Mouse (Mus musculus) heart, embryonic 12.5 days (tissue): ENCODE measurements around the gene Dnmt1. TPM values are rescaled to one million over a fixed set of nuclear protein-coding genes. Genes with fewer than 3 reads are reported as not detected.

ENCODE experiments used
- ATAC-seq: fragments of 200-750 bp; cut with Nextera tagmentation; 2 replicates; pipeline ENCODE4 v1.8.0; 2017; ENCODE audit warnings: moderate TSS enrichment, moderate library complexity; ENCODE audit not compliant: insufficient number of reproducible peaks, low FRiP score
- H3K27ac ChIP-seq: fragments of 300-500 bp; sonication (generic); 2 replicates; pipeline ENCODE4 v1.5.1; 2016; ENCODE audit warnings: mild to moderate bottlenecking, moderate library complexity; ENCODE audit not compliant: poor library complexity, severe bottlenecking
- H3K27me3 ChIP-seq: fragments of 300-500 bp; sonication (generic); replicated peaks from 2 replicates; pipeline ENCODE4 v1.6.1; 2016; ENCODE audit warnings: mild to moderate bottlenecking, moderate library complexity
- H3K36me3 ChIP-seq: fragments of 300-500 bp; sonication (generic); 2 replicates; pipeline ENCODE4 v1.6.1; 2016; ENCODE audit warnings: mild to moderate bottlenecking, moderate library complexity
- H3K4me1 ChIP-seq: fragments of 300-500 bp; sonication (generic); replicated peaks from 2 replicates; pipeline ENCODE4 v1.6.1; 2016; ENCODE audit warnings: mild to moderate bottlenecking
- H3K4me2 ChIP-seq: fragments of 300-500 bp; sonication (generic); 2 replicates; pipeline ENCODE4 v1.6.1; 2016; ENCODE audit warnings: mild to moderate bottlenecking, moderate library complexity
- H3K4me3 ChIP-seq: fragments of 300-500 bp; sonication (generic); 2 replicates; pipeline ENCODE4 v1.5.1; 2016; ENCODE audit warnings: mild to moderate bottlenecking
- H3K9ac ChIP-seq: fragments of 300-500 bp; sonication (generic); 2 replicates; pipeline ENCODE4 v1.6.1; 2016; ENCODE audit warnings: mild to moderate bottlenecking, moderate library complexity
- H3K9me3 ChIP-seq: fragments of 300-500 bp; sonication (generic); replicated peaks from 2 replicates; pipeline ENCODE4 v1.6.1; 2016; ENCODE audit warnings: mild to moderate bottlenecking, moderate library complexity
- WGBS: fragments of 180-500 bp; shearing (Covaris S2); methylation state at CpG from one replicate; pipeline ENCODE4 v1.1.7; 2016; 5-methylcytosine and 5-hydroxymethylcytosine counted together
- polyA plus RNA-seq: library from polyadenylated mRNA; unstranded; fragments of >200 nt; fragmentation: Nextera tagmentation; extraction: Ambion mirVana; gene quantifications from 2 replicates; pipeline ENCODE4 v1.2.1, GENCODE M21; 2016

Gene Dnmt1
- polyA plus RNA-seq, 1 experiment from 2014 or later, result 86.8 TPM

GRCm38 (mm10) chr9:20976961-20977689 lies 17.4 kb upstream of the Dnmt1 start:
- 3% methylated on average over 4 of the region's 4 CpGs for WGBS

DNA sequence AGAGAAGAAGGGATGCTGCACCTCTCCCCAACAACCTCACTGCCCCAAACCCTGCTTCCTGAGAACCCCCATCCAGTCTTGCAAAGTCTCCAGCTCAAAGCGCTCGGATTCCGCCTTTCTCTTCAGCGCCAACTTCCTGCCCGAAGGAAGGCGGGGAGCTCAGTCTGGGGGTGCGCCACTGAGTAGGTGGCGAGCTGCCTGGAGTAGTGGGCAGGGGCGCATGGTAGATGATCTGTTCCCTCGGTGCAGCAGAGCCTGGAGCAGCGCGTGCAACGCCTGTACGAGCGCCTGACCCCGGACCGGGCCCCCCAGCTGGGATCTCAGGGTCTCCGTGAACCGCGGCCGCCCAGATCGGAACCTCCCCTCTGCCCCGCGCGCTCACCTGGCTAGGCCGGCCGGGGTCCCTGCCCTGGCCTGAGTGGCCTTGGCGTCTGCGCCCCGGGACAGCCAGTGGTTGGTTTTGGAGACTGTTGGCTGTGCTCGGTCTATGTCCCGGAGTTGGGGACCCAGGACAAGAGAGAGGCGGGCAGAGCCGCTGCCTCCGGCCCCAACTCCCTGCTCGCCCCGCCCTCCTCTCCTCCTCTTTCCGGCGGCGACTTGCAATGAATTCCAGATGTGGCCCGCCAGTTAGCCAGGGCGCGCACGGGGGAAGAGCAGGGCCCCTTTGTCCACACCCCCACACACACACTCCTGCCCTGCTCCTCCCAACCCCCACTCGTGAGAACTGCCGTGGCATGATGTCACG lies 16.7 kb upstream of the Dnmt1 start, which contains the start of gene S1pr2:
Gene S1pr2 (minus strand): TSS at position 566 of the 745 bp plus-strand sequence.
- Histone ChIP-seq H3K36me3 (peaks cover 6% of the 10 kb centered on the region; the same call in 1 of the 2 replicates), H3K9ac (peak within 1 kb of the TSS; percentile 87), H3K9me3 (no peaks in the 10 kb centered on the region), H3K27me3 (no peaks in the 10 kb centered on the region), H3K4me3 (peak within 1 kb of the TSS; percentile 84), H3K27ac (peak within 1 kb of the TSS; percentile 89), H3K4me2 (peak within 1 kb of the TSS; percentile 96), H3K4me1 (peaks cover 50% of the 10 kb centered on the region)
- ATAC-seq, result peak; percentile 61
- WGBS, result under 1% methylated on average over 47 of the region's 47 CpGs

More at GRCm38 (mm10) chr9:20976961-20977689, 17.4 kb upstream of the Dnmt1 start:
- peaks cover 45% of the 10 kb centered on the region for H3K4me1 ChIP-seq
- peak overlapping the region; percentile 96 for H3K4me2 ChIP-seq
- no peaks in the 10 kb centered on the region for H3K27me3 ChIP-seq
- H3K9ac ChIP-seq, result no peak overlapping the region
- peak overlapping the region; percentile 84 for H3K4me3 ChIP-seq
- no peak for ATAC-seq
- H3K9me3 ChIP-seq, result no peaks in the 10 kb centered on the region
- peak overlapping the region; percentile 89; the same call in 1 of the 2 replicates for H3K27ac ChIP-seq
- H3K36me3 ChIP-seq, result peaks cover 6% of the 10 kb centered on the region; the same call in 1 of the 2 replicates

- peak overlapping the region; percentile 87 for H3K9ac ChIP-seq
- peaks cover 50% of the 10 kb centered on the region for H3K4me1 ChIP-seq
- H3K36me3 ChIP-seq, result peaks cover 6% of the 10 kb centered on the region; the same call in 1 of the 2 replicates
- H3K27me3 ChIP-seq, result no peaks in the 10 kb centered on the region
- no peaks in the 10 kb centered on the region for H3K9me3 ChIP-seq
- under 1% methylated on average over 45 of the region's 45 CpGs for WGBS
- peak overlapping the region; percentile 89 for H3K27ac ChIP-seq
- peak overlapping the region; percentile 96 for H3K4me2 ChIP-seq
- ATAC-seq, result peak; percentile 70
- peak overlapping the region; percentile 84 for H3K4me3 ChIP-seq
These were observed 15.9 kb upstream of the Dnmt1 start for GRCm38 (mm10) chr9:20975431-20976215.

DNA sequence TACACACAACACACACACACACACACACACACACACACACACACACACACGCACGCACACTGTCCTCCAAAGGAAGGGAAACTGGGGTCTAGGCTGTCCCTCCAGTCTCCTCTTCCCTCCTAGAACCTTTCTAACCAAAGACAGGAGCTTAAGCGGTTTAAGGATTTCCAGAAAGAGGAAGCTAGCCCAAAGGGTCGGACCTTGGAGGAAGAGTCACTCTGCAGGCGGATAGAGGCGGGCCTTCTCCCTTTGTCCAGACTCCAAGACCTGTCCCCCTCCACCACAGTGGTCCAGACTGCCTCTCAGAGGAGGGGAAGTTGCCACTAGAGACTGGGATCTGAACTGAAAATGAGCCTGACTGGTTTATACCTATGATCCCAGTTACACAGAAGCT lies 14.0 kb upstream of the Dnmt1 start:
- no peak for ATAC-seq
- H3K36me3 ChIP-seq, result peaks cover 12% of the 10 kb centered on the region
- H3K4me1 ChIP-seq, result peaks cover 43% of the 10 kb centered on the region
- H3K9ac ChIP-seq, result peak overlapping the region; percentile 30
- no peak overlapping the region for H3K27ac ChIP-seq
- 56% methylated on average over 6 of the region's 6 CpGs for WGBS
- no peaks in the 10 kb centered on the region for H3K9me3 ChIP-seq
- 0 out of 2 replicates have a peak overlapping the region, but pooled peaks have one; percentile 1 for H3K4me3 ChIP-seq
- no peaks in the 10 kb centered on the region for H3K27me3 ChIP-seq
- H3K4me2 ChIP-seq, result peak overlapping the region; percentile 45

GRCm38 (mm10) chr9:20973001-20973681 lies 13.5 kb upstream of the Dnmt1 start:
- H3K9ac ChIP-seq, result peak overlapping the region; percentile 49
- WGBS, result 77% methylated on average over 4 of the region's 4 CpGs
- no peak for ATAC-seq

GRCm38 (mm10) chr9:20972141-20972992 lies 12.7 kb upstream of the Dnmt1 start:
- peak overlapping the region; percentile 49; the same call in 1 of the 2 replicates for H3K9ac ChIP-seq
- peaks cover 41% of the 10 kb centered on the region for H3K4me1 ChIP-seq
- H3K4me3 ChIP-seq, result 0 out of 2 replicates have a peak overlapping the region, but pooled peaks have one; percentile 0
- H3K27ac ChIP-seq, result peak overlapping the region; percentile 46; the same call in 1 of the 2 replicates
- no peaks in the 10 kb centered on the region for H3K9me3 ChIP-seq
- ATAC-seq, result no peak
- peak overlapping the region; percentile 45 for H3K4me2 ChIP-seq
- 46% methylated on average over 28 of the region's 28 CpGs for WGBS
- H3K27me3 ChIP-seq, result no peaks in the 10 kb centered on the region
- peaks cover 25% of the 10 kb centered on the region for H3K36me3 ChIP-seq

More at GRCm38 (mm10) chr9:20973001-20973681, 13.5 kb upstream of the Dnmt1 start:
- peak overlapping the region; percentile 45 for H3K4me2 ChIP-seq
- peaks cover 42% of the 10 kb centered on the region for H3K4me1 ChIP-seq
- H3K27me3 ChIP-seq, result no peaks in the 10 kb centered on the region
- no peaks in the 10 kb centered on the region for H3K9me3 ChIP-seq
- H3K4me3 ChIP-seq, result 0 out of 2 replicates have a peak overlapping the region, but pooled peaks have one; percentile 1
- H3K36me3 ChIP-seq, result peaks cover 17% of the 10 kb centered on the region
- no peak overlapping the region for H3K27ac ChIP-seq

GRCm38 (mm10) chr9:20971751-20972140 lies 12.1 kb upstream of the Dnmt1 start:
- Histone ChIP-seq H3K4me3 (no peak overlapping the region), H3K27me3 (no peaks in the 10 kb centered on the region), H3K4me1 (peaks cover 36% of the 10 kb centered on the region), H3K27ac (0 out of 2 replicates have a peak overlapping the region, but pooled peaks have one; percentile 13), H3K36me3 (peaks cover 31% of the 10 kb centered on the region), H3K9ac (peak overlapping the region; percentile 49), H3K9me3 (no peaks in the 10 kb centered on the region), H3K4me2 (peak overlapping the region; percentile 45; the same call in 1 of the 2 replicates)
- no peak for ATAC-seq
- WGBS, result 67% methylated on average over 7 of the region's 7 CpGs

GRCm38 (mm10) chr9:20966747-20967146 lies 7.1 kb upstream of the Dnmt1 start:
- WGBS, result 85% methylated on average over 5 of the region's 5 CpGs
- Histone ChIP-seq H3K4me3 (no peak overlapping the region), H3K36me3 (peaks cover 47% of the 10 kb centered on the region), H3K9ac (no peak overlapping the region), H3K4me1 (peaks cover 2% of the 10 kb centered on the region), H3K9me3 (no peaks in the 10 kb centered on the region), H3K4me2 (no peak overlapping the region), H3K27ac (no peak overlapping the region), H3K27me3 (no peaks in the 10 kb centered on the region)
- ATAC-seq, result no peak

DNA sequence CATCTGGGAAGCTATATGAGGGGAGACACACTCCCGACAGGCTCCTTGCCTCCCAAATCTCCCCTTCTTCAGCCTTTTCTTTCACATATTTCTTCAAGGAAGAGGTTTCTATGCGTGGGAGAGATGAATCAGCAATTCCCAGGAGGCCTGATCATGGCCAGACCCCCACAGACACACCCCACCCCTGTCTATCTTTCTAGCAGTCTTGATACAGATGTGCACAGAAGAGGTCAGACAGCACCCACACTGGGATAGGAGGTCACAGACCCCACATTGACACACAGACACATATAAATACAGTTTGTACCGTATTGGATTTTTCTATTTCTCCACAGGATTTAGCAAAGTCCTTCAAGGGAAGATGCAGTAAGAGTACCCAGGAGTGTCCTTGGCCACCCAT lies 6.3 kb upstream of the Dnmt1 start:
- 77% methylated on average over 3 of the region's 3 CpGs for WGBS
- no peaks in the 10 kb centered on the region for H3K27me3 ChIP-seq
- H3K36me3 ChIP-seq, result peaks cover 47% of the 10 kb centered on the region
- H3K4me2 ChIP-seq, result no peak overlapping the region
- no peak overlapping the region for H3K4me3 ChIP-seq
- H3K27ac ChIP-seq, result no peak overlapping the region
- no peaks in the 10 kb centered on the region for H3K4me1 ChIP-seq
- no peak for ATAC-seq
- no peak overlapping the region for H3K9ac ChIP-seq
- no peaks in the 10 kb centered on the region for H3K9me3 ChIP-seq
